ENCODE assay signal across 26 mouse cellular contexts in genomic region chr13:43895990-43896389, GRCm38 (mm10).
DNase-seq lines count a peak whose midpoint lies in the region; ATAC-seq and TF ChIP-seq lines count a peak whose summit lies in the region.
"Had no signal": no experiment of that assay in that cellular context is flagged by ENCODE, and none has a peak within 500 bp of the region (broad histone marks: within the 10 kb centered on the region; RNA-seq: fewer than 3 reads in every experiment).

No protein-coding gene starts in this region.

- H3K4me2 ChIP-seq in forebrain, embryonic 11.5 days (ENCODE audit: low read depth, low read length, severe bottlenecking), result no peak overlapping the region
- H3K4me2 ChIP-seq in forebrain, embryonic 12.5 days, result no peak overlapping the region
- H3K4me2 ChIP-seq: heart, embryonic 13.5 days; kidney, embryonic 15.5 days; limb, embryonic 15.5 days; lung, embryonic 14.5 days; midbrain, embryonic 15.5 days; neural tube, embryonic 13.5 days had no signal

- H3K4me3 ChIP-seq in forebrain, embryonic 11.5 days (ENCODE audit: low read depth, low read length), result no peak overlapping the region
- no peak overlapping the region for H3K4me3 ChIP-seq in forebrain, embryonic 12.5 days (replicated peaks)
- no peak overlapping the region for H3K4me3 ChIP-seq in thymus, adult 2 months (ENCODE audit: control insufficient read depth, insufficient read depth, low read length)
- H3K4me3 ChIP-seq: heart, adult 2 months; heart, embryonic 13.5 days; kidney, embryonic 15.5 days; limb, embryonic 15.5 days; midbrain, embryonic 15.5 days; myocyte; neural tube, embryonic 13.5 days had no signal

- H3K27ac ChIP-seq in forebrain, embryonic 11.5 days (ENCODE audit: low read depth, low read length), result no peak overlapping the region
- H3K27ac ChIP-seq in forebrain, embryonic 12.5 days, result no peak overlapping the region
- H3K27ac ChIP-seq in thymus, adult 2 months (ENCODE audit: control insufficient read depth, insufficient read depth, low read length), result no peak overlapping the region
- H3K27ac ChIP-seq: heart, adult 2 months; heart, embryonic 13.5 days; kidney, embryonic 15.5 days; limb, embryonic 15.5 days; liver, embryonic 14.5 days; midbrain, embryonic 15.5 days; neural tube, embryonic 13.5 days had no signal

- WGBS in forebrain, embryonic 11.5 days, result 69% methylated on average over 11 of the region's 11 CpGs
- WGBS in forebrain, embryonic 12.5 days, result 50% methylated on average over 11 of the region's 11 CpGs
- 96% methylated on average over 11 of the region's 11 CpGs for WGBS in thymus, adult 2 months

- H3K36me3 ChIP-seq in forebrain, embryonic 11.5 days (ENCODE audit: control insufficient read depth, insufficient read depth, low read length), result no peaks in the 10 kb centered on the region
- H3K36me3 ChIP-seq in forebrain, embryonic 12.5 days (replicated peaks), result no peaks in the 10 kb centered on the region
- no peaks in the 10 kb centered on the region for H3K36me3 ChIP-seq in thymus, adult 2 months (ENCODE audit: control insufficient read depth, insufficient read depth, low read length)
- H3K36me3 ChIP-seq: heart, embryonic 13.5 days; kidney, embryonic 15.5 days; limb, embryonic 15.5 days; midbrain, embryonic 15.5 days; neural tube, embryonic 13.5 days had no signal

- TF ChIP-seq CTCF in thymus, adult 2 months (IDR thresholded peaks at IDR 0.05; ENCODE audit: borderline replicate concordance, control insufficient read depth, extremely low read depth, insufficient read depth, low read length, poor library complexity), result no peak

- no peak overlapping the region for H3K9ac ChIP-seq in forebrain, embryonic 11.5 days (ENCODE audit: low read length)
- no peak overlapping the region for H3K9ac ChIP-seq in forebrain, embryonic 12.5 days
- H3K9ac ChIP-seq: heart, embryonic 13.5 days; kidney, embryonic 15.5 days; limb, embryonic 15.5 days; liver, embryonic 14.5 days; lung, embryonic 14.5 days; midbrain, embryonic 15.5 days; neural tube, embryonic 13.5 days had no signal

- H3K27me3 ChIP-seq in forebrain, embryonic 11.5 days (ENCODE audit: control insufficient read depth, insufficient read depth, low read length), result no peaks in the 10 kb centered on the region
- H3K27me3 ChIP-seq in forebrain, embryonic 12.5 days, result no peaks in the 10 kb centered on the region; the same call in 1 of the 2 replicates
- no peaks in the 10 kb centered on the region for H3K27me3 ChIP-seq in thymus, adult 2 months (ENCODE audit: control insufficient read depth, insufficient read depth, low read length)
- H3K27me3 ChIP-seq: heart, embryonic 13.5 days; kidney, embryonic 15.5 days; limb, embryonic 15.5 days; midbrain, embryonic 15.5 days; neural tube, embryonic 13.5 days had no signal

- ATAC-seq in forebrain, embryonic 11.5 days (replicated peaks; ENCODE audit: low FRiP score), result no peak
- no peak for ATAC-seq in forebrain, embryonic 12.5 days (ENCODE audit: low FRiP score)
- ATAC-seq: CD4-positive, CD25-positive, alpha-beta regulatory T cell, adult 4 months; midbrain, embryonic 15.5 days had no signal

- peak; percentile 29 for DNase-seq in forebrain, embryonic 11.5 days (ENCODE audit: low spot score)
- peak; percentile 11 for DNase-seq in layer of hippocampus, adult 9-11 months
- DNase-seq in layer of hippocampus, postnatal 10 days (ENCODE audit: low spot score in 2 of 2), result no peak
- DNase-seq in right cerebral cortex, adult 2 months (ENCODE audit: low spot score in 2 of 2), result peak; percentile 8 to 30
- DNase-seq in right cerebral cortex, postnatal 4 days, result no peak
- peak; percentile 35 for DNase-seq in right cerebral cortex, postnatal 25 days
- no peak for DNase-seq in thymus, adult 2 months
- DNase-seq: adrenal gland, postnatal 25 days; cerebellum, adult 18-20 months; gastrocnemius, postnatal 36 days; heart, adult 2 months; heart, postnatal 14 days; kidney, adult 11 months; kidney, postnatal 36 days; lung, embryonic 14.5 days; retina, postnatal 1 day; thymus, postnatal 25 days had no signal

- no peaks in the 10 kb centered on the region for H3K9me3 ChIP-seq in forebrain, embryonic 11.5 days (ENCODE audit: control insufficient read depth, low read length)
- H3K9me3 ChIP-seq in forebrain, embryonic 12.5 days, result no peaks in the 10 kb centered on the region
- H3K9me3 ChIP-seq: heart, embryonic 13.5 days; kidney, embryonic 15.5 days; limb, embryonic 15.5 days; midbrain, embryonic 15.5 days; neural tube, embryonic 13.5 days had no signal

- no peaks in the 10 kb centered on the region for H3K4me1 ChIP-seq in forebrain, embryonic 11.5 days (replicated peaks; ENCODE audit: control insufficient read depth, insufficient read depth, low read length)
- peaks cover 9% of the 10 kb centered on the region for H3K4me1 ChIP-seq in forebrain, embryonic 12.5 days
- peaks cover 3% of the 10 kb centered on the region; the same call in 1 of the 2 replicates for H3K4me1 ChIP-seq in thymus, adult 2 months (replicated peaks; ENCODE audit: control insufficient read depth, insufficient read depth, low read length)
- H3K4me1 ChIP-seq: neural tube, embryonic 13.5 days had no signal

- TF ChIP-seq POLR2A in thymus, adult 2 months (IDR thresholded peaks at IDR 0.05; ENCODE audit: control insufficient read depth, extremely low read depth, insufficient read depth, low read length, poor library complexity), result no peak

Comparison
In these comparisons a context has a peak if more than half of its experiments do, and no peak if none do; other contexts are left out.
1. DNase-seq: peak in forebrain, embryonic 11.5 days (single experiment), layer of hippocampus, adult 9-11 months (single experiment), right cerebral cortex, adult 2 months (2 of 2) and right cerebral cortex, postnatal 25 days (single experiment); none in layer of hippocampus, postnatal 10 days (0 of 2), right cerebral cortex, postnatal 4 days (single experiment) and thymus, adult 2 months (single experiment).